Mouse (Mus musculus): ENCODE data around the gene Gpam.

- TF ChIP-seq CTCF (conservative IDR thresholded peaks at IDR 0.05; ENCODE audit: low read length) (no peak), NANOG (IDR thresholded peaks at IDR 0.05; ENCODE audit: borderline replicate concordance, low read length) (no peak), POU5F1 (IDR thresholded peaks at IDR 0.05; ENCODE audit: borderline replicate concordance, low read length) (no peak)
Measured at GRCm38 (mm10) chr19:55149646-55150045, 22.6 kb upstream of the Gpam start.

Data from E14TG2a.4 (cell line).